Mouse (Mus musculus): ENCODE measurements around the gene Lemd1.

The Lemd1 gene

DNA sequence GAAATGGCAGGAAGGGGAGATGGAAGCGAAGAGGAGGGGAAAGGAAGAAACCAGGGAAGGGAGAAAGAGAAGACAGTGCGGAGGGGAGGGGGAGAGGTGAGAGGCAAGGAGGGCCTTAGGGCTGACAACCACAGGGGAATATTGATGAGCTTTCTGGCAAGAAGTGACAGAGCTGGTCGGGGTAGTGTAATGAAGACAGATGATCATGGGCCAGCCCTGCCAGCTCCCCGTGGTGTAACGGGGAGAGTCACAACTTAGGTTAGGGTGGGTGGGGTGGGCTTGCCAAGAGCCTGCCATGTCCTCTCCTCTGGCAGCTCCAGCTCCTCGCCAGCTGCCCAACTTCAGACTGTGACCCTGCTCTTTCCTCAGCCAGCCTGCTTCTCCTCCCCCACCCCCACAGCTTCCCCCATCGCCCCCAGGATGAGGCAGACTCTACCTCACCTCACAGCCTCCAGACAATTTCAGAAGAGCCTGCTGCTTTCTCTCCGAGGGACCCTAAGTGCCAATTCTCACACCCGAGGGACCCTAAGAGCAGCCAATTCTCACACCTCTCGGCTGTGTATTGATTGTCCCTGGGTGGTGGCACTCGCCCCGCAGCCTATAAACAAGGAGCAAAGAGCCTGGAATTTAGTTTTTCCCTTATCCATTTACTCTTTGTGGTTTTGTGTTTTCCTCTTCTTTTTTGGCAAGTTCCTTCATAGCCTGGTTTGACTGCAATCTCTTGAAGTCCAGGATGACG lies 26.3 kb upstream of the Lemd1 start:
- no peak for DNase-seq (ENCODE audit: low read depth, low spot score)

DNA sequence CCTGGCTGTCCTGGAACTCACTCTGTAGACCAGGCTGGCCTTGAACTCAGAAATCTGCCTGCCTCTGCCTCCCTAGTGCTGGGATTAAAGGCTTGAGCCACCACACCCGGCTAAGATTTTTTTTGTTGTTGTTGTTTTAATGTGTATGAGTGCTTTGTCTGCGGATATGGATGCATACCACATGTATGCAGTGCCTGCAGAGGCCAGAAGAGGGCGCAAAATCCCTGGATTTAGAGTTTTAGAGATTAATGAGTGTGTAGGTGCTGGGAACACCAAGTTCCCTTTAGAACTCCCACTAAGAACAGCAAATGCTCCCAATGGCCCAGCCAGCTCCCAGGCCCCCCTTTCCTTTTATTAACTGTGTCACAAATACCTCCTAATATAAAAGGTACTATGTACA lies 25.4 kb upstream of the Lemd1 start:
- DNase-seq (ENCODE audit: low read depth, low spot score): no peak

- DNase-seq (ENCODE audit: low read depth, low spot score): peak; percentile 56
Observed at GRCm38 (mm10) chr1:132168115-132168767, 23.0 kb upstream of the Lemd1 start.

DNA sequence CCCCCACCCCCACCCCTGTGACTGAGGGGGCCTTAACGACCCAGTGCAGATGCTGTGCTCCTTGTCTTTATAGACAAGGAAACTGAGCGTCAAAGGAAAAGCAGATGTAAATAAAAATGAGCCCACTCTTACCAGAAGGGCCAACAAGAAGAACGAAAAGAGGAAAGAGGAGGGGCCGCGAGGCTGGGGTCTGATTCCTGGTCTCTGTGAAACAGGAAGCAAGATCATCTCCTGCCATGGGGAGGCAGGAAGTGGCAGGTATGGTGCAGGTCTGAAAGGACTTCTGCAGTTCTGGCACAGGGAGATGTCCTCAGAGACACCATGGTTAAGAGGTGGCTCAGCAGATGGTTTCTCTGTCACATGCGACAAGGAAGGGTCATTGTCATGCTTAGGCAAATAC lies 20.5 kb upstream of the Lemd1 start:
- no peak for DNase-seq (ENCODE audit: low read depth, low spot score)

DNA sequence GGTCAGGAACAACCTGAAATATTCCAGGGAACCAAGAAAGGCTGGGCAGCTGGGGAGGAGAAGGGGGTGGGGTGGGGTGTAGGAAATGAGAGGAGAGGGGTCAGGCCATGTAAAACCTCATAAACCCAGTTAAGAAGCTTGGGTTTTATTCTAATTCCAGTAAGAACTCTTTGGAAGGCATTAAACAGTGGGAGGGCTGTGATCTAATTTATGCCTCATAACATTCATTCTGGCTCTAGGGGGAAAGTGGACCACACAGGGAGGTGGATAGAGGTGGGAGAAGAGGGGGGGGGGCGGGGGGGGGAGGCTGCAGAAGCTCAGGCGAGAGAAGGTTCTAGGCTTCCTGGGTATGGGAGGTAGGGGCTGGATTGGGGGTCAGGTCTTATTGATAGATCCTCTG lies 19.6 kb upstream of the Lemd1 start:
- DNase-seq (ENCODE audit: low read depth, low spot score): no peak

DNA sequence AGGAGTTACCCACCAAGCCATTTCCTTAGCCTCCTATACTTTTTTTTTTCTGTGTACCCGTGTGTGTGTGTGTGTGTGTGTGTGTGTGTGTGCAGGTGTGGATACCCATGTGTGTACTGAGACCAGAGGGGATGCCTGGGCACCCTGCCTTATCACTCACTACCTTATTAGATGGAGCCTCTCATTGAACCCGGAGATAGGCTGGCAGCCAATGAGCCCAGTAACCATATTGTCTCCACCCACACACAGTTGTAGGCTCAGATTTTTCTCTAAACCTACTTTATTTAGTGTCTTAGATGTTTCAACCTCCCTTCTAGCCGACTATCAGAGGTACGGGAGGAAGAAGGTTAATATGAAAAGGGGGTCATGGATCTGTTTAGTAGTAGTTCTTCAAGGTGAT lies 4.9 kb upstream of the Lemd1 start:
- DNase-seq (ENCODE audit: low read depth, low spot score): peak; percentile 52

DNA sequence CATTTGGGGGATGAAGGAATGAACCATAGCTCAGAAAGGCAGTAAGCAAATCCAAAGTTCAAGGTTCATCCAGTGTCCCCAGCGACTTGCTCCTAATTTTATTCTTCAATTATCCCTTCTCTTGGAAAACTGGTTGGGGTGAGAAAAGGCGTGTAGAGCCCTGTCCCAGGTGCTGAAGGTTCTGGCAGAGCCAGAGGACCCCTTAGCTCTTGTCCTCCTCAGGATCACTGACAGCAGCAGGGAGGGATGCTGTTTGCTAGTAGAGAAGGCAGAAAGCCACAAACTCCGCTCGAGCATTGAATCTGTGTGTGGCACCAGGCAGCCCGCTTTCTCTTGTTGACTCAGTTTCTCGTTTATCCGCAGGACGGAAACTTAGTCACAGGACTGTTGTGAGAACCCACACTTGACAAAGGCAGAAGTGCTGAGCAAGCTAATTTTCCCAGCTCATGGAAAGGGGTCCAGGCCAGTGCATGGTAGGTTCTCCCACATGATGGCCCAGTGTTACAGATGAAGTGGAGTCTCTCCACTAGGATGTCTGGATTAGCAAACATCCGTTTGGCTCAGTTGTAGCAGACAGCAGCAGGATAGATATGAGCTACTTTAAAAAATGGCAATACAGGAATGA lies 2.7 kb upstream of the Lemd1 start:
- DNase-seq (ENCODE audit: low read depth, low spot score): no peak

DNA sequence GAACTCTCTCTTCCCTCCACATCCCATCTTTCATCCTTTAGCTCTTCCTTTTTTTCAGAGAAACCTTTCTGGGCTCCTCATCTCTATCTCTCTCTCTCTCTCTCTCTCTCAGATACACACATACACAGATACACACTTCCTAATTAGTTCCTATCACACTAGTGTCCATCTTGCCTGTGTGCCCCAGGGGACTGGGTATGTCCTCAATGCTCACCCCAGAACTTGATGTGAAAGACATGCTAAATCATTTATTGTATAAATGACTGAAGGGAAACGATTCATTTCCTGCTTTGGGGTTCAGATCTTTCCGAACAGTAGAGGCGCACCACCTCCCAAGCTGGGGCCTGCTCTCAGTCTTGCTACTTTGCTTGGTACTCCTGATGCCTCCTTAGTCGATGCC lies 2.0 kb upstream of the Lemd1 start:
- DNase-seq (ENCODE audit: low read depth, low spot score): no peak

GRCm38 (mm10) chr1:132190040-132190513 lies 1.2 kb upstream of the Lemd1 start:
- DNase-seq (ENCODE audit: low read depth, low spot score): peak; percentile 78

DNA sequence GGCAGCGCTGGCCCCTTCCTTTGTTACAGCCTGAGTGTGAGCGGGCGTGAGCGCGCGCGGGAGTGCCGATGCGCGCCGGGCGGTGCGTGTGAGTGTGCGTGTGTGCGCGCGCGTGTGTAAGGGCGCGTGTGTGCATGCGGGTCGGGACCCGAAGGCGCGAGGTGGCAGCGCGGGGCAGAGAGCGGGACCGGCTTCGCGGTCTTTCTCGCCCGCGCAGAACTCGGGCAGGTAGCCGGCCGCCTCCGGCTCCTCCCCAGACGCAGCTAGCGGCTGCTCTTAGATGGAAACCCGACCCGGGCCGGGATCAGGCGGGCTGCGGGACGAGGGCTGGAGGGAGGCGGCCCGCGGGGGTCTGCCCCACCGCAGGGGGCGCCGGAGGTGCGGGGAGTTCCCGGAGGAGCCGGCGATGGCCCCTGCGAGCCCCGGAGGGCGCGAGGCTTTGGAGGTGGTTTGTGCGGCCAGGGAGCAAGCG lies 574 bp upstream of the Lemd1 start:
- no peak for DNase-seq (ENCODE audit: low read depth, low spot score)

DNA sequence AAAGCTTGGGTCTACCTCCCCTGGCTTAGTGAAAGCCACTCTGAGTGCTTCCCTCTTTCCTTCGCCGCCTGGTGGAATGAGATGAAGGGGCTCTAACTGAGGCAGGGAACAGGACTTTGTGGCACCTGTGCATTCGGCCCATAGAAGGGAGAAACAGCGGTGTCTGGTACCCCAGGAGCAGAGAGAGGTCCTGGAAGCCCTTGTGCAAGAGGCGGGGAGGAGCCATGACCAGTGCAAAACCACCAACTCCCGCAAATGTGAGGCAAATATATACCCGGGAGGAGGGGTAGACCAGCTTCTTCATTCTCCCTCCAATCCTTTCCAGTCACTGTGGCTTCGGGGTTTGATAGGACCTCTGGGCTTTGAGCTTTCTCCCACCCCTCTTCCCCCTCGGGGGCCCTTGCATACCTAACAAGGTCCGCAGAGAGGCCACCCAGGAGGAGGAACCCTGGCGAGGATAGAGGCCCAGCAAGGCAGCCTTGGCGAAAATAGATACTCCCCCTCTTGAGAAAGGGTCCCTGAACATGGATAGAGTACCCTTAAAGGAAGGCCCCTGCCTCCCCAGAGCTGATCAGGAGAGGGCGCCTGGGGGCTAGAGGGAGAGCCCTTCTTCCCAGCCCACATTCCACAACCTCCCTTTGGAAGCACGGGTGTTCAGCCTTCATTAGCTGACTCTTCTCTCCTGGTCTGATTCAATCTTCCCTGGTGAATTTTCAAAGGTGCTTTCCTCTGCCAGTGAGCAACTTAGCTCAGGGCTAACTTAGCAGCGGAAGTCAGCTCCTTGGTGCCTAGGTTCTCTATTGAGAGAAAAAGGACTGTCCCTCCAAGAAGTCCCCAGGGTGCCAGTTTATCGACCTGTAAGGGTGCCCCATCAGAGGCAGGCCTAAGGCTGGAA lies 802 bp downstream of the Lemd1 start:
- no peak for DNase-seq (ENCODE audit: low read depth, low spot score)

DNA sequence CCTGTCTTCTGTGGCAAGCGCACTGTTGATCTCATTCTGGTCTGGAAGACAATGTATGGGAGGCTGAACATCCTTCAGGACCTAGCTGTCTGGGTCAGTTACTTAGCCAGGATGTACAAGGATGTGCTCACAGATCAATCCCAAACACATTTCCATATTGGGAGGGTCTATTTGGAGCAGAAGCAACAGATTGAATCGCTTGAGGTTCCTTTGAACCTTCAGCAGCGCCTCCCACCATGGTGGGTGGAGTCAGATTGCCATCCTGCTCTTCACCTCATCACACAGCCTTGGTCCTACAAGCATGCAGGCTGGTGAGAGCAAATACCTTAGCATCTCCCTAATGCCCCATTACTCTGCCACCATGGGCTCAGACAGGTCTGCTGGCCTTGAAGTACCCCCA lies 2.6 kb downstream of the Lemd1 start:
- DNase-seq (ENCODE audit: low read depth, low spot score): no peak

- no peak for DNase-seq (ENCODE audit: low read depth, low spot score)
Observed at GRCm38 (mm10) chr1:132194624-132195023, 3.4 kb downstream of the Lemd1 start.

- DNase-seq (ENCODE audit: low read depth, low spot score): no peak
Observed at GRCm38 (mm10) chr1:132195100-132195499, 3.9 kb downstream of the Lemd1 start.

DNA sequence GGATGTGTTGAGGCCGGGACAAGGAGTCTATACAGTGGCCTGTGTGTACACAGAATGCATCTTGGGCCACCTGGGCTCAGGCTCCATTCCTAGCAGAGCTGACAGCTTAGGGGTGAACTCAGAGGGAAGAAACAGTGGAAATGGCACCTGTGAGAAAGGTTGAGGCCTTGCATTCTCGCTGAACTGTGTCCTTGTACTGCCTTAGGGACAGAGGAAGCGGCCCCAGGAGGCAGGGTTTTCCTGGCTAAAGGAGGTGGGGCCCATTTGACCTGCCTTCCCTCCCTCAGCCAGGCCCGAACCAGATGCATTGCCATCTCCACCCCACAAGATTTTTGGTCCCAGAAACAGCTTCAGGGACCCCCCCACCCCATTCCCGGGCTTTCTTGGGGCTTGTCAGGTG lies 4.5 kb downstream of the Lemd1 start:
- DNase-seq (ENCODE audit: low read depth, low spot score): no peak

- DNase-seq (ENCODE audit: low read depth, low spot score): no peak
Observed at GRCm38 (mm10) chr1:132196337-132196736, 5.1 kb downstream of the Lemd1 start.

- DNase-seq (ENCODE audit: low read depth, low spot score): no peak
Observed at GRCm38 (mm10) chr1:132197666-132198065, 6.4 kb downstream of the Lemd1 start.

GRCm38 (mm10) chr1:132198401-132199071 lies 7.3 kb downstream of the Lemd1 start:
- peak; percentile 56 for DNase-seq (ENCODE audit: low read depth, low spot score)

- DNase-seq (ENCODE audit: low read depth, low spot score): peak; percentile 81
Observed at GRCm38 (mm10) chr1:132199244-132199643, 8.0 kb downstream of the Lemd1 start.

GRCm38 (mm10) chr1:132199934-132200333 lies 8.7 kb downstream of the Lemd1 start:
- DNase-seq (ENCODE audit: low read depth, low spot score): peak; percentile 80

Measured in brain, adult 2 months (tissue).